Mouse (Mus musculus) adrenal gland, postnatal 25 days (tissue): ENCODE measurements around the gene Mcts1. TPM values are rescaled to one million over a fixed set of nuclear protein-coding genes. Genes with fewer than 3 reads are reported as not detected.

ENCODE experiments used
- DNase-seq: peaks from one replicate; pipeline ENCODE4 v3.0.0; 2021; ENCODE audit warnings: mixed read lengths
- total RNA-seq: library from RNA; stranded (reverse); gene quantifications from 2 replicates; pipeline ENCODE4 v1.2.3, GENCODE M21; 2021

The Mcts1 gene
- total RNA-seq, 1 experiment from 2014 or later = 86.4 TPM

DNA sequence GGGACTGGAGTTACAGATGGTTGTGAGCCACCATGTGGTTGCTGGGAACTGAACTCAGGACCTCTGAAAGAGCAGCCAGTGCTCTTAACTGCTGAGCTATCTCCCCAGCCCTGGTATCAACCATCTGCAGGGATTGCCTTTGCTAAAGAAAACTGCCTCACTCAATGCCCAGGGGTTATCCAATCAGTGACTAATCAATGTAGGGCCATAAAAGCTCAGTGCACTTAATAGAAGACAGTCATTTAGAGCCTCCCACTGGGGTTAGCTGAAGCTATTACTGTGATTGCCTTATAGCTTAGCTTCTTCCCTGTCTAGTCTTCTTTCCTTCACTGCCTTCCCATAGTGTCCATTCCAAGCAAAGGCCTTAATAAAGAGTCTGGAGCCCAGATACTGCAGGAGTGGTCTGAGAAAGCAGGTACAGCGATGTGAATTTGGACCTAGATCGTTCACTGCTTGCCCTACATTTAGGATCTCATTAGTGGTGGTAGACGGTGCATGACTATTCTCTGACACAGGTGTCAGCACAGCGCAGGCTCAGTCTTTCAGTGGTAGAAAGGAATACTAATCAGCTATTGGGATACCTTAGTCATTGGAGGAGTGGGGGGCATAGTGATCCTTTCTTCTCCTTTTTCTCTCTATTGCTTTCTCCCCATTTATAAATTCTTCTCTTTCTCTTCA is 56.0 kb downstream of the Mcts1 start:
- DNase-seq = no peak

Other genes starting within 250 kb of the Mcts1 start
- gene Lamp2, start 144.1 kb upstream of the Mcts1 start, total RNA-seq = 251 and 254 TPM in 2 replicates
- 38.4 and 46.1 TPM in 2 replicates for gene Cul4b, start 24.4 kb upstream of the Mcts1 start, total RNA-seq
- 23.9 and 25.4 TPM in 2 replicates for gene C1galt1c1, start 34.5 kb downstream of the Mcts1 start, total RNA-seq
- not detected in 2 replicates for gene 6030498E09Rik, start 172.1 kb downstream of the Mcts1 start, total RNA-seq